Mouse (Mus musculus) brain, embryonic 14.5 days (tissue): Measurements from ENCODE around the gene Olfr1511. TPM values are rescaled to one million over a fixed set of nuclear protein-coding genes. Genes with fewer than 3 reads are reported as not detected.
"Not testable (repeated sequence)": the region's sequence is repeated elsewhere in the genome, so short reads cannot be mapped to it uniquely, and the experiment has no call there.

Experiments
- DNase-seq: peaks from one replicate; pipeline ENCODE4 v3.0.0-alpha.2; 2011; ENCODE audit warnings: low read depth
- CTCF ChIP-seq: fragments of 200-500 bp; IDR thresholded peaks from 2 replicates; pipeline ENCODE4 v1.5.1; 2012; ENCODE audit warnings: inconsistent platforms, mild to moderate bottlenecking, moderate library complexity, borderline replicate concordance; ENCODE audit not compliant: insufficient read depth, insufficient read length; ENCODE audit errors: extremely low read depth
- POLR2A ChIP-seq: fragments of 200-500 bp; IDR thresholded peaks from 2 replicates; pipeline ENCODE4 v1.6.1; 2012; ENCODE audit warnings: mild to moderate bottlenecking, inconsistent platforms, borderline replicate concordance; ENCODE audit not compliant: poor library complexity, insufficient read depth, insufficient read length, severe bottlenecking; ENCODE audit errors: extremely low read depth
- polyA plus RNA-seq: library from polyadenylated mRNA; depleted of rRNA; stranded (reverse); fragments of >200 nt; gene quantifications from 2 replicates; pipeline ENCODE4 v1.2.3, GENCODE M21; 2012; rRNA removed

Olfr1511 gene
- polyA plus RNA-seq, result not detected in 2 replicates

DNA sequence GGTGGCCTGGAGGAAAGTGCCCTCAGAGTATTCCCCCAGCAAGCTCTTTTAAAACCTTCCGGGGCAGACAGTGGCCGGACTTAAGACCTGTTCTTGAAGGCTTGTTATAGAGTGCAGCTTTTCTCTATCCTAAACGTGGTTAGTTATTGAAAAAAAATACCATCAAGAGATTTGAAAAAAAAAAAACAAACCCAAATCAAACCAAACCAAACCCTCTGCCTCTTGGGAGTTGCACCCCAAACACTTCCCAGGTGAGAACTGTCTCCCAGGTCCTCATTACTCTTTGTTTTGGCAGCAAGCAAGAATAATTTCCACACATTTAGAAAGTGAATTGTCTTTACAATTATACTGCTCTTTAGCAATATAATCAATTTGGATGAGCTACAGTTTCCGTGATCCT, at the start of gene Olfr1511:
Gene Olfr1511, minus strand, starts transcription at position 101 of the 400 bp plus-strand sequence.
- DNase-seq, result no peak
- no peak for TF ChIP-seq POLR2A
- TF ChIP-seq CTCF, result no peak

DNA sequence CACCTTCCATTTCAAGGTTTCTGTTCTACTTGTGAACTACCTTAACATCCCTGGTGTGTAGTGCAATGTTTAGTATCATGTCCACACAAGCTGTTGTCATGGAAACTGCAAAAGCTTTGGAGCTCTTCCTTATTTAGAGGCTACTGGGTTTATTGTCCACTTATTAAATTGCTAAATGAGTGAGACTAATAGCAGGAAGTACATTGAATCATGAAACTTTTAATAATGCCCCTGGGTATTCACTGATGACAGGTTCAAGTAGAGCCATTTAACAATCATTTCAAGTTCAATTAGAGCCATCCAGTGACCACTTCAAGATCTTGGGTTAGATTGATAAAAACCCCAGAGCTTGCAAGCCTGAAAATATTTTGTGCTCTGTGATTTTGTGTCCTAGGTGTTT, 45.5 kb upstream of the Olfr1511 start, which contains the start of gene Olfr1509:
Gene Olfr1509, plus strand, starts transcription at position 301 of the 400 bp plus-strand sequence.
- DNase-seq, result no peak
- TF ChIP-seq CTCF (no peak), POLR2A (no peak)

DNA sequence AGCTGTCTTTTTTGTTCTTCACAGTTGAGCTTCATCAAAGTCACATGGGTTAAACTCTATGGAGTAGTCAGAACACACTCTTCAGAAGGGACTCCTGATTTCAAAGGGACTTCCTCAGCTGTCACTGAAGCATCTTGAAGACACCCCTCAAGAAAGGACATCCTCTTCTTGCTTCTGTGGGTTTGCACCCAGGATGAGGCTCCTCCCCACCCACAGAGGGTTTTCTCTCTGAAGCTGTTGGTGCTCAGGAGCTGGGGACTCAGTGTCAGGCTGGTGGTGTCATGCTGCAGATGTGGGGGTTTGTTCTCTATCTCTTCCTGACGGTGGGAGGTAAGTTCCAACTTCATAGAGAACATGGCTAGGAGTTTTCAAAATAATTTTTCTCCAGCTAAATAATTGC, 30.5 kb upstream of the Olfr1511 start:
- DNase-seq, result no peak
- TF ChIP-seq POLR2A (no peak), CTCF (no peak)

DNA sequence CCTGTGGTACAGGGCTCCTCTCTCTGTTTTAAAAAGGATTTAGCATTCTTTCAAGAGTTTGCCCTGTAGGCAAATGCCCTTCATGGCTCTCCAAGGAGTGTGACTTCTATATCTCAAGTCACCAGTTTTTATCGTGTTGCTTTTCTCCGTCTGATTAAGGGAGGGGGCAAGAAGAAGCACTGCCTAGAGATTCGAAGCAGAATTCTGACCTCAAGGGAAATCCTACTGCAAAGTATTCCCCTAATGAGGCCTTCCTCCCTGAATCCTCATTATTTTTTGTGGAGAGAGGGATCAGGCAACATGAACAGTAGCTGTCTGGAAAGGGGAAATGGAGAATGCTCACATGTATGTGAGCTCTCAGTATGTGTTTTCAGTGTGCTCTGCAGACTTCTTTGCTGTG, 17.1 kb upstream of the Olfr1511 start, which contains the start of gene Olfr1510:
Gene Olfr1510, minus strand, starts transcription at position 101 of the 400 bp plus-strand sequence.
- TF ChIP-seq CTCF (no peak), POLR2A (no peak)
- no peak for DNase-seq

DNA sequence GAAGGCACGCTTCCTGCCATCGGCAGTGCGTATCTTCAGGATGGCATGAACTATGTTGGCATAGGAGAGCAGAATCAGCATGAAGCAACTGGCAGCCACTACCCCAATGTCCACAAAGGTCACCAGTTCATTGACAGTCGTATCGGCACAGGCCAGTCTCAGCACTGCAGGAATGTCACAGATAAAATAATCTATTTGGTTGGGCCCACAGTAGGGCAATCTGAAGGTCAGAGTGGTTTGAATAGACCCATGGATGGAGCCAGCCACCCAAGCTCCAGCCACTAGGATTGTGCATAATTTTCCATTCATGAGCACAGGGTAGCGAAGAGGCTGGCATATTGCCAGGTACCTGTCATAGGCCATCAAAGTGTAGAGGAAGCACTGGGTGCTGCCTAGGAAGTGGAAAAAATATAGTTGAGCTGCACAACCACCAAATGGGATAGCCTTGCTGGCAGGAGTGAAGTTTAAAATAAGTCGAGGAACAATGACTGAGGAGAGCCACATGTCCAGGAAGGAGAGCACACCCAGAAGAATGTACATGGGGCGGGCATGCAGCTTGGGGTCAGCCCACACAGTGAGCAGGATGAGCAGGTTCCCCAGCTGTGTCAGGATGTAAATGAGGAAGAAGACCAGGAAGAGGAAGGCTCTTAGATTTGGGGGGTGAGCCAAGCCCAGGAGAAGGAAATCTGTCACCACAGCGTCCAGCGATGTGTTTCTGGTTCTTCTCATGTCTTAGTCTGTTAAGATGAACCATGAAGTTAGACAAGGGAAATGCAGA, 13.2 kb upstream of the Olfr1511 start:
- DNase-seq, result not testable (repeated sequence)

DNA sequence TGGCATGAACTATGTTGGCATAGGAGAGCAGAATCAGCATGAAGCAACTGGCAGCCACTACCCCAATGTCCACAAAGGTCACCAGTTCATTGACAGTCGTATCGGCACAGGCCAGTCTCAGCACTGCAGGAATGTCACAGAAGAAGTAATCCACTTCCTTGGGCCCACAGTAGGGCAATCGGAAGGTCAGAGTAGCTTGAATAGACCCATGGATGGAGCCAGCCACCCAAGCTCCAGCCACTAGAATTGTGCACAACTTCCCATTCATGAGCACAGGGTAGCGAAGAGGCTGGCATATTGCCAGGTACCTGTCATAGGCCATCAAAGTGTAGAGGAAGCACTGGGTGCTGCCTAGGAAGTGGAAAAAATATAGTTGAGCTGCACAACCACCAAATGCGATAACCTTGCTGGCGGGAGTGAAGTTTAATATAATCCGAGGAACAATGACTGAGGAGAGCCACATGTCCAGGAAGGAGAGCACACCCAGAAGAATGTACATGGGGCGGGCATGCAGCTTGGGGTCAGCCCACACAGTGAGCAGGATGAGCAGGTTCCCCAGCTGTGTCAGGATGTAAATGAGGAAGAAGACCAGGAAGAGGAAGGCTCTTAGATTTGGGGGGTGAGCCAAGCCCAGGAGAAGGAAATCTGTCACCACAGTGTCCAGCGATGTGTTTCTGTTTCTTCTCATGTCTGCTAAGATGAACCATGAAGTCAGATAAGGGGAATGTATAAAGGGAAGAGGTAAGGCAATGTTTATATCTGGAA, 6.9 kb downstream of the Olfr1511 start:
- not testable (repeated sequence) for DNase-seq

DNA sequence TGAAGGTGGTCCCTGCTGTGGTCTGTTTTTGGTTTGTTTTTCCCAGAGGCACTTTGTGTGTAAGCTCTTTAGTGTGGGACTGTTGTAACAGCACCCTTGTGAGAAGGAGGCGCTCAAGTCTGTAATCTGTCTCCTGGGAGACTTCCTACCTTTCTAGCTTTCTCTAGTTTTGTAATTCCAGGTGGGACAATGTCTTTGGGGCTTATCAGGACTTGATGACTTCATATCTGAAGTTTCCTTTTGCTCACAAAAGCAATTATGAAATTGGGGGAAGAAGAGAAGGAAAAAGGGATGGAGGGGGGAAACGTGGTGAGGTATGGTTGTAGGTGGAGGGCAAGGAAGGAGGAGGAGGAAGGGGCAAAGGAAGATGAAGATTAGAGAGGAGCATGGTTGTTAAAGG, 18.1 kb downstream of the Olfr1511 start, which contains the start of gene Olfr1512:
Gene Olfr1512, minus strand, starts transcription at position 101 of the 400 bp plus-strand sequence.
- TF ChIP-seq POLR2A (no peak), CTCF (no peak)
- DNase-seq, result no peak

DNA sequence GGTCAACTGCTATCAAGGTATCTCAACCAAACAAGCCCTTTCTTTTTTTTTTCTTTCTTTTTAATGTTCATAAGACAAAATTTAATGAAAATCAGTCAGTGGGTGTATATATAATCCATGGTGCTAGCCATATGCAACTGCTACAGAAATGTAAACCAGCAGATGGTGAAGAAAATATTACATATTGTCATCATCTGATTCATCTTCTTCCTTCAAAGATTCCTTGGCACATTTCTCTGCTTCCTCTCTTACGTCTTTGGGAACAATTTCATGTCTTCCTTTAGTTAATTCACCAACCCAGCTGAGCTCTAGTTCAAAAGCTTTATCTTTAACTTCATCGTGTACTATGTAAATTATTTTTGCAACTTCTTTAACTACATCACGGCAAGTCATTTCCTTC, 28.4 kb downstream of the Olfr1511 start:
- TF ChIP-seq CTCF (no peak), POLR2A (no peak)
- no peak for DNase-seq

DNA sequence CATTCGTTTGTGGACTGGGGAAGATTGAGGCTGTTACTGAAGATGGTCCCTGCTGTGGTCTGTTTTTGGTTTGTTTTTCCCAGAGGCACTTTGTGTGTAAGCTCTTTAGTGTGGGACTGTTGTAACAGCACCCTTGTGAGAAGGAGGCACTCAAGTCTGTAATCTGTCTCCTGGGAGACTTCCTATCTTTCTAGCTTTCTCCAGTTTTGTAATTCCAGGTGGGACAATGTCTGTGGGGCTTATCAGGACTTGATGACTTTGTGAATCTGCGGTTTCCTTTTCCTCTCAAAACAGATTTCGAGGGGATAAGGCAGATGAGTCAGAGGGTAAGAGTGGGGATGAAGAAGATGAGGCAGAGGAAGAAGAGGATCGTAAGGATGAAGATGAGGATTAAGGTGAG, 40.9 kb downstream of the Olfr1511 start, which contains the start of gene Olfr1513:
Gene Olfr1513, minus strand, starts transcription at position 101 of the 400 bp plus-strand sequence.
- DNase-seq, result no peak
- TF ChIP-seq CTCF, result no peak
- TF ChIP-seq POLR2A, result no peak

Other genes with a start within 250 kb of the Olfr1511 start
- 28.9 and 44.9 TPM in 2 replicates for gene Supt16, start 200.0 kb downstream of the Olfr1511 start, polyA plus RNA-seq
- 54.4 and 75.4 TPM in 2 replicates for gene Chd8, start 139.6 kb downstream of the Olfr1511 start, polyA plus RNA-seq
- 54.6 and 58.9 TPM in 2 replicates for gene Tox4, start 118.2 kb downstream of the Olfr1511 start, polyA plus RNA-seq
- gene Rab2b, start 117.8 kb downstream of the Olfr1511 start, polyA plus RNA-seq, result 51.7 and 59.0 TPM in 2 replicates
- 46.1 and 46.2 TPM in 2 replicates for gene Mettl3, start 92.3 kb downstream of the Olfr1511 start, polyA plus RNA-seq
- 57.8 and 72.6 TPM in 2 replicates for gene Sall2, start 68.6 kb downstream of the Olfr1511 start, polyA plus RNA-seq
- gene Olfr1513, start 41.0 kb downstream of the Olfr1511 start, polyA plus RNA-seq, result not detected in 2 replicates
- gene Olfr1512, start 18.2 kb downstream of the Olfr1511 start, polyA plus RNA-seq, result not detected in 2 replicates
- not detected in 2 replicates for gene Olfr1510, start 17.0 kb upstream of the Olfr1511 start, polyA plus RNA-seq
- not detected in 2 replicates for gene Olfr1509, start 45.6 kb upstream of the Olfr1511 start, polyA plus RNA-seq
- gene Olfr1508, start 70.1 kb upstream of the Olfr1511 start, polyA plus RNA-seq, result not detected in 2 replicates
- gene Olfr1507, start 98.4 kb upstream of the Olfr1511 start, polyA plus RNA-seq, result not detected in 2 replicates